Mouse (Mus musculus) testis, adult 10 weeks (tissue): ENCODE results near the gene Olfr825. TPM values are rescaled to one million over a fixed set of nuclear protein-coding genes. Genes with fewer than 3 reads are reported as not detected.

Experiments
- polyA plus RNA-seq: library from polyadenylated mRNA; stranded (reverse); fragments of 350-450 nt; fragmentation: Illumina TruSeq; extraction: RNeasy Lipid Tissue Mini Kit (QIAGEN cat#74804); gene quantifications from one replicate; pipeline ENCODE4 v1.2.3, GENCODE M21; 2014; ENCODE audit warnings: low read depth, low replicate concordance

Gene Olfr825
- polyA plus RNA-seq = not detected

GRCm38 (mm10) chr10:130166666-130167065 lies at the start of gene Olfr825:
TSS of gene Olfr825 (minus strand) at chr10:130166766.

GRCm38 (mm10) chr10:130214303-130214702 lies 47.7 kb upstream of the Olfr825 start, which contains the start of gene Olfr827:
TSS of gene Olfr827 (minus strand) at chr10:130214403.

GRCm38 (mm10) chr10:130184086-130184485 lies 17.5 kb upstream of the Olfr825 start, which contains the start of gene Olfr826:
TSS of gene Olfr826 (minus strand) at chr10:130184186.

GRCm38 (mm10) chr10:130129900-130130299 lies 36.7 kb downstream of the Olfr825 start, which contains the start of gene Olfr824:
TSS of gene Olfr824 (minus strand) at chr10:130130000.

GRCm38 (mm10) chr10:130115283-130115682 lies 51.3 kb downstream of the Olfr825 start, which contains the start of gene Olfr823:
TSS of gene Olfr823 (minus strand) at chr10:130115383.

Other genes with a start within 250 kb of the Olfr825 start
- gene Olfr818, start 217.7 kb downstream of the Olfr825 start, polyA plus RNA-seq = not detected
- gene Olfr819, start 199.5 kb downstream of the Olfr825 start, polyA plus RNA-seq = not detected
- not detected for gene Olfr247, start 190.6 kb downstream of the Olfr825 start, polyA plus RNA-seq
- gene Gm10310, start 181.7 kb downstream of the Olfr825 start, polyA plus RNA-seq = not detected
- not detected for gene Olfr820, start 154.1 kb downstream of the Olfr825 start, polyA plus RNA-seq
- gene Olfr821, start 136.4 kb downstream of the Olfr825 start, polyA plus RNA-seq = not detected
- gene Olfr822, start 95.6 kb downstream of the Olfr825 start, polyA plus RNA-seq = not detected
- gene Olfr823, start 51.4 kb downstream of the Olfr825 start, polyA plus RNA-seq = not detected
- not detected for gene Olfr824, start 36.8 kb downstream of the Olfr825 start, polyA plus RNA-seq
- not detected for gene Olfr826, start 17.4 kb upstream of the Olfr825 start, polyA plus RNA-seq
- gene Olfr827, start 47.6 kb upstream of the Olfr825 start, polyA plus RNA-seq = not detected
- gene Neurod4, start 113.5 kb upstream of the Olfr825 start, polyA plus RNA-seq = not detected
- gene Tespa1, start 156.1 kb upstream of the Olfr825 start, polyA plus RNA-seq = not detected
- gene Vmn2r84, start 227.6 kb upstream of the Olfr825 start, polyA plus RNA-seq = 0.04 TPM